Mouse (Mus musculus): ENCODE measurements at regions not wholly inside any gene's neighbourhood (a gene's known extent, or its start where the extent isn't known, plus 50 kb on each side); places are given as distances from the start of the nearest gene placed in this dataset.

GRCm38 (mm10) chr9:17279334-17279990 lies 778.4 kb upstream of the Fat3 start:
- Histone ChIP-seq H3K27ac (ENCODE audit: control insufficient read depth, low read depth, low read length) (no peak overlapping the region), H3K9me3 (replicated peaks; ENCODE audit: insufficient read depth, low read length) (no peaks in the 10 kb centered on the region), H3K79me2 (ENCODE audit: control insufficient read depth, insufficient read depth, low read length, poor library complexity) (no peaks in the 10 kb centered on the region), H3K9ac (ENCODE audit: control insufficient read depth, low read depth, low read length, poor library complexity, severe bottlenecking) (no peak overlapping the region), H3K27me3 (ENCODE audit: control insufficient read depth in 1 of 2, insufficient read depth in 2 of 2, low read length in 2 of 2) (no peaks in the 10 kb centered on the region), H3K4me3 (ENCODE audit: control insufficient read depth in 1 of 2, insufficient read depth in 1 of 2, low read depth in 2 of 2, low read length in 2 of 2) (no peak overlapping the region), H3K4me1 (ENCODE audit: control insufficient read depth in 1 of 2, insufficient read depth in 2 of 2, low read length in 2 of 2) (no peaks in the 10 kb centered on the region), H3K36me3 (ENCODE audit: control insufficient read depth in 1 of 2, insufficient read depth in 2 of 2, low read length in 2 of 2) (no peaks in the 10 kb centered on the region)
- no peak for TF ChIP-seq BHLHE40 (IDR thresholded peaks at IDR 0.05; ENCODE audit: borderline replicate concordance, low read depth, low read length)
- TF ChIP-seq CHD1 (IDR thresholded peaks at IDR 0.05; ENCODE audit: low read depth, low read length), result no peak
- TF ChIP-seq NRF1 (IDR thresholded peaks at IDR 0.05; ENCODE audit: insufficient read depth, low read depth, low read length, poor library complexity, severe bottlenecking), result no peak
- TF ChIP-seq TAL1 (IDR thresholded peaks at IDR 0.05; ENCODE audit: low read length), result no peak
- TF ChIP-seq GABPA (IDR thresholded peaks at IDR 0.05; ENCODE audit: low read depth, low read length), result no peak
- TF ChIP-seq E2F4 (IDR thresholded peaks at IDR 0.05; ENCODE audit: borderline replicate concordance, low read depth, low read length), result no peak
- TF ChIP-seq POLR2A (IDR thresholded peaks at IDR 0.05; ENCODE audit: control insufficient read depth in 1 of 2, insufficient read depth in 1 of 2, low read depth in 1 of 2, low read length in 2 of 2, poor library complexity in 1 of 2), result no peak
- no peak for TF ChIP-seq MAX (IDR thresholded peaks at IDR 0.05; ENCODE audit: low read length)
- no peak for TF ChIP-seq CHD2 (IDR thresholded peaks at IDR 0.05; ENCODE audit: low read length)
- no peak for TF ChIP-seq MYB (IDR thresholded peaks at IDR 0.05; ENCODE audit: low read depth, low read length)
- no peak for TF ChIP-seq MEF2A (IDR thresholded peaks at IDR 0.05; ENCODE audit: extremely low read depth, insufficient replicate concordance, low read depth, low read length, poor library complexity, severe bottlenecking)
- TF ChIP-seq ELF1 (IDR thresholded peaks at IDR 0.05; ENCODE audit: low read depth, low read length), result no peak
- TF ChIP-seq GATA1 (IDR thresholded peaks at IDR 0.05; ENCODE audit: low read depth, low read length), result no peak
- TF ChIP-seq TBP (IDR thresholded peaks at IDR 0.05; ENCODE audit: low read depth, low read length), result no peak
- TF ChIP-seq TCF12 (IDR thresholded peaks at IDR 0.05; ENCODE audit: low read depth, low read length), result no peak
- TF ChIP-seq SMC3 (IDR thresholded peaks at IDR 0.05; ENCODE audit: low read depth, low read length), result no peak
- no peak for DNase-seq (ENCODE audit: low read depth, low spot score)

GRCm38 (mm10) chr9:17272616-17273015 lies 771.5 kb upstream of the Fat3 start:
- H3K27ac ChIP-seq (ENCODE audit: control insufficient read depth, low read depth, low read length), result no peak overlapping the region
- no peak for DNase-seq (ENCODE audit: low read depth, low spot score)

More at GRCm38 (mm10) chr9:17272616-17273015, 771.5 kb upstream of the Fat3 start:
- Histone ChIP-seq H3K9ac (ENCODE audit: control insufficient read depth, low read depth, low read length, poor library complexity, severe bottlenecking) (no peak overlapping the region), H3K27me3 (ENCODE audit: control insufficient read depth in 1 of 2, insufficient read depth in 2 of 2, low read length in 2 of 2) (no peaks in the 10 kb centered on the region), H3K9me3 (replicated peaks; ENCODE audit: insufficient read depth, low read length) (no peaks in the 10 kb centered on the region), H3K79me2 (ENCODE audit: control insufficient read depth, insufficient read depth, low read length, poor library complexity) (no peaks in the 10 kb centered on the region), H3K4me3 (ENCODE audit: control insufficient read depth in 1 of 2, insufficient read depth in 1 of 2, low read depth in 2 of 2, low read length in 2 of 2) (no peak overlapping the region), H3K36me3 (ENCODE audit: control insufficient read depth in 1 of 2, insufficient read depth in 2 of 2, low read length in 2 of 2) (no peaks in the 10 kb centered on the region), H3K4me1 (ENCODE audit: control insufficient read depth in 1 of 2, insufficient read depth in 2 of 2, low read length in 2 of 2) (no peaks in the 10 kb centered on the region)
- TF ChIP-seq NRF1 (IDR thresholded peaks at IDR 0.05; ENCODE audit: insufficient read depth, low read depth, low read length, poor library complexity, severe bottlenecking) (no peak), NELFE (IDR thresholded peaks at IDR 0.05; ENCODE audit: low read depth, low read length) (no peak), ZKSCAN1 (IDR thresholded peaks at IDR 0.05; ENCODE audit: low read depth, low read length) (no peak), KAT2A (conservative IDR thresholded peaks at IDR 0.05; ENCODE audit: low read depth, low read length) (no peak), EP300 (IDR thresholded peaks at IDR 0.05; ENCODE audit: low read depth in 1 of 2, low read length in 2 of 2) (no peak), ETS1 (IDR thresholded peaks at IDR 0.05; ENCODE audit: low read depth, low read length) (no peak), RAD21 (IDR thresholded peaks at IDR 0.05; ENCODE audit: low read depth, low read length) (no peak), RCOR1 (IDR thresholded peaks at IDR 0.05; ENCODE audit: low read depth, low read length) (no peak), ZC3H11A (IDR thresholded peaks at IDR 0.05; ENCODE audit: low read depth, low read length) (no peak), BHLHE40 (IDR thresholded peaks at IDR 0.05; ENCODE audit: borderline replicate concordance, low read depth, low read length) (no peak)
